Mouse (Mus musculus): Measurements from ENCODE around the gene Adam23. TPM values are rescaled to one million over a fixed set of nuclear protein-coding genes. Genes with fewer than 3 reads are reported as not detected.

Adam23 gene
- polyA plus RNA-seq, 1 experiment from 2014 or later: 4.5 TPM

DNA sequence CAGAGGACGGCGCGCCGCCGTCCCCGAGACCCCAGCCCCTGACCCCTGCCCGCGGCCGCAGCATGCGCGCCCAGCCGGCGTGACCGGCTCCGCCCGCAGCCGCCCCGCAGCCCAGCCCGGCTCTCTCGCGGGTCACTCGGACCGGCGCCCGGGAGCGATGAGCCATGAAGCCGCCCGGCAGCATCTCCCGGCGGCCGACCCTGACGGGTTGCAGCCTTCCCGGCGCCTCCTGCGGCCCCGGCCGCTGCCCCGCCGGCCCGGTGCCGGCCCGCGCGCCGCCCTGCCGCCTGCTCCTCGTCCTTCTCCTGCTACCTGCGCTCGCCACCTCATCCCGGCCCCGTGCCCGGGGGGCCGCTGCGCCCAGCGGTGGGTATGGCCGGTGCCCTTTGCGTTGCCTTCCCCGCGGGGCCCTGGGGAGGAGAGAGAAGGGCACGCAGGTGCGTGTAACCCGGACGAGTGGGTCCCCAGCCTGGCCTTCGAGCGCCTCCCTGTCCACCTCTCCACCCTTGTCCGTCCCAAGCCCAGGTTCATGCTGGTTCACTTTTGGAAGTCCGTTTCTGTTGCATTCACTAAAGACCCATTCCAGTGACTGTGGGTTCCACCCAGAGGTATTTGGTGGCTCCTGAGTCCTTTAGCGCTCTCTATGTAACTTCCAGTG lies 485 bp downstream of the Adam23 start:
- Histone ChIP-seq H3K36me3 (replicated peaks; ENCODE audit: insufficient read depth, low read length) (no peaks in the 10 kb centered on the region), H3K9ac (replicated peaks) (peak overlapping the region; percentile 59), H3K27ac (ENCODE audit: low read depth) (no peak overlapping the region), H3K9me3 (ENCODE audit: low read length) (no peaks in the 10 kb centered on the region), H3K4me3 (ENCODE audit: low read depth, low read length) (peak overlapping the region; percentile 48), H3K4me2 (ENCODE audit: low read depth, low read length) (peak overlapping the region; percentile 64), H3K4me1 (ENCODE audit: insufficient read depth) (no peaks in the 10 kb centered on the region; the same call in 1 of the 2 replicates), H3K27me3 (ENCODE audit: insufficient read depth, low read length) (peaks cover 24% of the 10 kb centered on the region)
- 4% methylated on average over 60 of the region's 68 CpGs for WGBS (ENCODE audit: insufficient replicate concordance)
- TF ChIP-seq EP300 (IDR thresholded peaks at IDR 0.05; ENCODE audit: low read depth) (no peak), CTCF (IDR thresholded peaks at IDR 0.05; ENCODE audit: low read depth) (no peak)
- DNase-seq (no peak), ATAC-seq (no peak)

DNA sequence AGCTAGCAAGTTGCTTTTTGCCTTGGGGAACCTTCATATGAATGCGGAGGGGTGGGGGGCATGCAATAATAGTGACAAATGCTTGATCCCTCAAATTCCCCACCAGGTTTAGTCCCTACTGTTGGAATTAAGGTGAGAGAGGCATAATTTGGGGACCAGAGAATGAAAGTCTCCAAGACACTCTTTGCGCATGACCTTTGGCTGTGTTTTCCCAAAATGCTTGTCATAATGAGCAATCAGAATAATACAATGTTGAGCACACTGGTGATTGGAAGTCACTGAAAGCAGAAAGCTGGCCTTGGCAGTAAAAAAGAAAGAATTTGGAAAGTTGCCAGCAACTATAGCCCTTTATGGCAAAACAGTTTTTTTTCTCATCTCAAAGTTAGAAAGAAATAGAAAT lies 1.0 kb downstream of the Adam23 start:
- peak overlapping the region; percentile 48 for H3K4me3 ChIP-seq (ENCODE audit: low read depth, low read length)
- peak overlapping the region; percentile 64; the same call in 1 of the 2 replicates for H3K4me2 ChIP-seq (ENCODE audit: low read depth, low read length)
- peaks cover 24% of the 10 kb centered on the region for H3K27me3 ChIP-seq (ENCODE audit: insufficient read depth, low read length)

DNA sequence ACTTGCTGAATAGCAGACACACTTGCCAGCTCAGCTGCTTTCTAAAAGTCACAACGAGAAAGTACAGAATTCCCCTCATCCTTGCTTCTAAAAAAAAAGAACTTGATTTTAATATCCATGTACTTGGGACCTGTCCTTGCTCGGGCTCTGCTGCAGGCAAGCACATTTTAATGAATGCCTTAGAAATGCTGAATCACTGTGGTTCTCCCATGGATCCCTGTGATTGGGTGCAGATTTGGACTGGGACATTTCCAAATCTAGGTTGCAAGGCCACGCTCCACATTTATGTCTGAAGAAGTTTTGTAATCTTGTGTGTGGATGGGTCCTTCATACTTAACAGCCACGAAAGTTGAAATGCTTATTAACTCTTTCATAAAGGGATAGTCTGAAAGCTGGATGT lies 4.4 kb downstream of the Adam23 start:
- Histone ChIP-seq H3K4me1 (ENCODE audit: insufficient read depth) (no peaks in the 10 kb centered on the region; the same call in 1 of the 2 replicates), H3K27me3 (ENCODE audit: insufficient read depth, low read length) (peaks cover 17% of the 10 kb centered on the region), H3K4me2 (ENCODE audit: low read depth, low read length) (no peak overlapping the region), H3K27ac (ENCODE audit: low read depth) (no peak overlapping the region), H3K36me3 (replicated peaks; ENCODE audit: insufficient read depth, low read length) (no peaks in the 10 kb centered on the region), H3K9ac (replicated peaks) (no peak overlapping the region), H3K9me3 (ENCODE audit: low read length) (no peaks in the 10 kb centered on the region), H3K4me3 (ENCODE audit: low read depth, low read length) (no peak overlapping the region)
- TF ChIP-seq EP300 (IDR thresholded peaks at IDR 0.05; ENCODE audit: low read depth) (no peak), CTCF (IDR thresholded peaks at IDR 0.05; ENCODE audit: low read depth) (no peak)
- DNase-seq: no peak
- WGBS (ENCODE audit: insufficient replicate concordance): 60% methylated on average over 4 of the region's 4 CpGs
- no peak for ATAC-seq

More for the DNA sequence above, 1.0 kb downstream of the Adam23 start:
- ATAC-seq (no peak), DNase-seq (no peak)
- TF ChIP-seq EP300 (IDR thresholded peaks at IDR 0.05; ENCODE audit: low read depth) (no peak), CTCF (IDR thresholded peaks at IDR 0.05; ENCODE audit: low read depth) (no peak)
- WGBS (ENCODE audit: insufficient replicate concordance): 68% methylated on average over 2 of the region's 2 CpGs
- H3K4me1 ChIP-seq (ENCODE audit: insufficient read depth): no peaks in the 10 kb centered on the region; the same call in 1 of the 2 replicates
- no peak overlapping the region for H3K9ac ChIP-seq (replicated peaks)
- H3K9me3 ChIP-seq (ENCODE audit: low read length): no peaks in the 10 kb centered on the region
- H3K27ac ChIP-seq (ENCODE audit: low read depth): no peak overlapping the region
- no peaks in the 10 kb centered on the region for H3K36me3 ChIP-seq (replicated peaks; ENCODE audit: insufficient read depth, low read length)

DNA sequence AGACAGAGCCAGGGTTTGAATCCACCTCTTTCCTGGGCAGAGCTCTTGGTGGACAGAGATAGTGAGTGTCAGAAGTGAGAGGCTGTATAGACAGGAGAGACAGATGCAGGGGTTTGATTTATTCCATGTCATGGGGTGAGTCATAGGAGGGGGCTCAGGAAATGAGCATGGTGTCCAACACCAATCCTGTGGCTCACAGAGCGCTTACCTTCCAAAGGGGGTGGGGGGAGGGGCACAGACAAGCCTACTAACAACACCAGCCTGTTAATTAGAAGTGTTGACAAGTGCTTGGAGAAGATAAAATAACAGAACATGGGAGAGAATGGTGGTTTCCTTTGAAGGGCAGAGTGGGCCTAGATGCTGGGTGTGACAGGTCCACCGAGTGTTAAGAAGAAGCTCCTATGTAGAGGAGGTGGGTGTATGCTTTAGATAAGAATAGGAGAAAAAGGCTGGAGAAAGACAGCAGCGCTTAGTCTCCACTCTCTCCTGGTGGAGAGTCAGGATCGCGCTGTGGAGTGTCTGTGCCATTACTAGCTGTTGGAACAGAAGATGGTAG lies 7.7 kb downstream of the Adam23 start:
- H3K27ac ChIP-seq (ENCODE audit: low read depth): no peak overlapping the region
- H3K4me2 ChIP-seq (ENCODE audit: low read depth, low read length): no peak overlapping the region
- WGBS (ENCODE audit: insufficient replicate concordance): 50% methylated on average over 5 of the region's 5 CpGs
- DNase-seq (no peak), ATAC-seq (no peak)
- no peaks in the 10 kb centered on the region for H3K9me3 ChIP-seq (ENCODE audit: low read length)
- no peak overlapping the region for H3K4me3 ChIP-seq (ENCODE audit: low read depth, low read length)
- H3K9ac ChIP-seq (replicated peaks): no peak overlapping the region
- TF ChIP-seq EP300 (IDR thresholded peaks at IDR 0.05; ENCODE audit: low read depth) (no peak), CTCF (IDR thresholded peaks at IDR 0.05; ENCODE audit: low read depth) (no peak)
- H3K27me3 ChIP-seq (ENCODE audit: insufficient read depth, low read length): no peaks in the 10 kb centered on the region
- no peaks in the 10 kb centered on the region for H3K36me3 ChIP-seq (replicated peaks; ENCODE audit: insufficient read depth, low read length)
- H3K4me1 ChIP-seq (ENCODE audit: insufficient read depth): no peaks in the 10 kb centered on the region

DNA sequence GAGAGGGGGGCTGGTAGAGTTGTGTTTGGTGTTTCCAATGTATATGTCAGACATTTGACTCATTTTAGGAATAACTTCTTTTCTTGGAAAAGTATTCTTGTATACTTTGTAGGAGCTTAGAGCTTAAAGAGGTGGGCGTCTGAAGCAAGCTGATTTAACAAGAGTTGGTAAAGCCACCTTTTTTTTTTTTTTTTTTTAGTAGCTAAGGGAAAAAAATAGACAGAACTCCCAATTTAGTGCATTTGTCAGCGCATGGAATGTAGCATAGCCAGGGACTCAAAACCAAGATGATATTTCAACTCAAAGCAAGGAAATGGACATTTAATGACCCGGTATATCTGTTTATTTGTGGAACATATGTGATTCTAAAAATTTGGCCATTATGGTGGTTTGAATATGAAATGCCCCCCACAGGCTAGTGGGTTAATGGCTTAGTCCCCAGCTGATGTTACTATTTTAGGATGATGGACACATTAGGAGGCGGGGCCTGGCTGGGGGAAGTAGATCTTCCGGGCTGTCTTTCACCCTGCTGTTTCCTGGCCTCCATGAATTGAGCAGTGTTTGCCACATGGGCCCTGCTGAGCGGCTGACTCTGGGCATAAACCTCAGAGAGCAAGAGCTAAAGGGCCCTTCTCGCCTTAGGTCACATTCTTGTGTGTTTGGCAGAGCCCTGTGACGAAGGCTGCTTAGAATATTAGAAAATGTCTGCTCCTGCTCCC lies 12.3 kb downstream of the Adam23 start:
- H3K36me3 ChIP-seq (replicated peaks; ENCODE audit: insufficient read depth, low read length): no peaks in the 10 kb centered on the region
- no peak overlapping the region for H3K27ac ChIP-seq (ENCODE audit: low read depth)
- no peak for ATAC-seq

DNA sequence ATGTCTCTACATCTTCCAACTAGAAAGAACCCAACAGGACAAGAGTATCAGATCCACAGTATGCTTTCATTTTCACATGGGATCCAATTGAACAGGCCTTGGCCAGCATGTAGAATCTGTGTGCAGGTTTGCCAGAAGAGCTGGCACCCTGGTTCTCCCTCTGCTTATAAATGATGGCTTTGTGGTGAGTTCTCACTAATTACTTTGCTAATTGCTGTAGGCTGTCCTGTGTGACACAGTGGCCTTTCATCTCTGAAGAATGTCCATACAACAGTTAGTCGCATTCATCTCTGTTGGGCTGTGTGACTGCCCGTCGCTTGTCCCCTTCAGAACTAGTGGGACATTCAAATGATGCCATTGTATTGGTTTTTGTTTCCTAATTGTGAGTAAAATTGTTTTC lies 13.5 kb downstream of the Adam23 start:
- DNase-seq (no peak), ATAC-seq (no peak)
- whole genome bisulfite sequencing (ENCODE audit: insufficient replicate concordance): 90% methylated on average over 3 of the region's 3 CpGs
- H3K4me3 ChIP-seq (ENCODE audit: low read depth, low read length): no peak overlapping the region
- no peak overlapping the region for H3K27ac ChIP-seq (ENCODE audit: low read depth)
- TF ChIP-seq CTCF (IDR thresholded peaks at IDR 0.05; ENCODE audit: low read depth) (no peak), EP300 (IDR thresholded peaks at IDR 0.05; ENCODE audit: low read depth) (no peak)
- no peak overlapping the region for H3K9ac ChIP-seq (replicated peaks)
- H3K27me3 ChIP-seq (ENCODE audit: insufficient read depth, low read length): no peaks in the 10 kb centered on the region
- H3K4me1 ChIP-seq (ENCODE audit: insufficient read depth): no peaks in the 10 kb centered on the region
- H3K36me3 ChIP-seq (replicated peaks; ENCODE audit: insufficient read depth, low read length): no peaks in the 10 kb centered on the region
- no peaks in the 10 kb centered on the region for H3K9me3 ChIP-seq (ENCODE audit: low read length)
- no peak overlapping the region for H3K4me2 ChIP-seq (ENCODE audit: low read depth, low read length)

More for the DNA sequence above, 12.3 kb downstream of the Adam23 start:
- no peak overlapping the region for H3K4me3 ChIP-seq (ENCODE audit: low read depth, low read length)
- H3K4me1 ChIP-seq (ENCODE audit: insufficient read depth): no peaks in the 10 kb centered on the region
- H3K9ac ChIP-seq (replicated peaks): no peak overlapping the region
- 55% methylated on average over 8 of the region's 8 CpGs for WGBS (ENCODE audit: insufficient replicate concordance)
- no peaks in the 10 kb centered on the region for H3K27me3 ChIP-seq (ENCODE audit: insufficient read depth, low read length)
- no peak overlapping the region for H3K4me2 ChIP-seq (ENCODE audit: low read depth, low read length)
- no peak for DNase-seq
- no peak for TF ChIP-seq EP300 (IDR thresholded peaks at IDR 0.05; ENCODE audit: low read depth)
- TF ChIP-seq CTCF (IDR thresholded peaks at IDR 0.05; ENCODE audit: low read depth): no peak
- H3K9me3 ChIP-seq (ENCODE audit: low read length): no peaks in the 10 kb centered on the region
